Mouse (Mus musculus) MEL (cell line): ENCODE results near the gene Palb2. TPM values are rescaled to one million over a fixed set of nuclear protein-coding genes. Genes with fewer than 3 reads are reported as not detected.

Source experiments
- DNase-seq: peaks from one replicate; pipeline ENCODE4 v3.0.0; 2011; ENCODE audit warnings: low read depth, low spot score
- H3K27ac ChIP-seq: 2 replicates; pipeline ENCODE4 v1.5.1; 2012; ENCODE audit warnings: low read depth, mild to moderate bottlenecking, control low read depth, low read length, moderate library complexity; ENCODE audit not compliant: control insufficient read depth
- H3K27me3 ChIP-seq, 2 experiments: fragments of 150-350 bp in 1 of 2; sonication (generic) in 1 of 2; 2 replicates each; pipeline ENCODE4 v1.6.1; 2012; ENCODE audit warnings: low read length in 2 of 2, mild to moderate bottlenecking in 2 of 2, improper control_type of control experiment in 1 of 2, moderate library complexity in 1 of 2; ENCODE audit not compliant: insufficient read depth in 2 of 2, control insufficient read depth in 1 of 2
- H3K36me3 ChIP-seq, 2 experiments: 2 replicates each; pipeline ENCODE4 v1.6.1; 2012 to 2014; ENCODE audit warnings: low read length in 2 of 2, improper control_type of control experiment in 1 of 2, inconsistent platforms in 1 of 2, mild to moderate bottlenecking in 1 of 2; ENCODE audit not compliant: insufficient read depth in 2 of 2, control insufficient read depth in 1 of 2
- H3K4me1 ChIP-seq, 2 experiments: fragments of 150-350 bp in 1 of 2; sonication (generic) in 1 of 2; 2 replicates each; pipeline ENCODE4 v1.6.1; 2012; ENCODE audit warnings: low read length in 2 of 2, improper control_type of control experiment in 1 of 2, mild to moderate bottlenecking in 1 of 2; ENCODE audit not compliant: insufficient read depth in 2 of 2, control insufficient read depth in 1 of 2
- H3K4me3 ChIP-seq, 2 experiments: fragments of 150-350 bp in 1 of 2; sonication (generic) in 1 of 2; 2 replicates each; pipeline ENCODE4 v1.5.1; 2012; ENCODE audit warnings: low read depth in 2 of 2, low read length in 2 of 2, mild to moderate bottlenecking in 2 of 2, moderate library complexity in 2 of 2, control low read depth in 1 of 2, improper control_type of control experiment in 1 of 2; ENCODE audit not compliant: control insufficient read depth in 1 of 2, insufficient read depth in 1 of 2
- H3K79me2 ChIP-seq: 2 replicates; pipeline ENCODE4 v1.6.1; 2012; ENCODE audit warnings: mild to moderate bottlenecking, low read length, moderate library complexity; ENCODE audit not compliant: control insufficient read depth, poor library complexity, insufficient read depth
- H3K9ac ChIP-seq: 2 replicates; pipeline ENCODE4 v1.6.1; 2012; ENCODE audit warnings: low read depth, mild to moderate bottlenecking, control low read depth, low read length, moderate library complexity; ENCODE audit not compliant: control insufficient read depth, poor library complexity, severe bottlenecking
- H3K9me3 ChIP-seq: fragments of 150-350 bp; sonication (generic); replicated peaks from 2 replicates; pipeline ENCODE4 v1.6.1; 2012; ENCODE audit warnings: mild to moderate bottlenecking, low read length, improper control_type of control experiment, moderate library complexity; ENCODE audit not compliant: insufficient read depth
- CHD1 ChIP-seq: IDR thresholded peaks from 2 replicates; pipeline ENCODE4 v1.6.1; 2012; ENCODE audit warnings: low read depth, mild to moderate bottlenecking, inconsistent platforms, low read length, improper control_type of control experiment
- CTCF ChIP-seq, 3 experiments: IDR thresholded peaks in 2 of 3; conservative IDR thresholded peaks in 1 of 3; 2 replicates each; pipeline ENCODE4 v1.5.1; 2011 to 2012; ENCODE audit warnings: low read length in 3 of 3, low read depth in 2 of 3, mild to moderate bottlenecking in 2 of 3, improper control_type of control experiment in 1 of 3, inconsistent platforms in 1 of 3, mixed read lengths in 1 of 3, moderate library complexity in 1 of 3; ENCODE audit not compliant: control insufficient read depth in 1 of 3, insufficient read depth in 1 of 3, poor library complexity in 1 of 3, severe bottlenecking in 1 of 3
- E2F4 ChIP-seq: IDR thresholded peaks from 2 replicates; pipeline ENCODE4 v1.6.1; 2011; ENCODE audit warnings: low read depth, low read length, improper control_type of control experiment, borderline replicate concordance
- EP300 ChIP-seq, 2 experiments: IDR thresholded peaks; 2 replicates each; pipeline ENCODE4 v1.6.1; 2011; ENCODE audit warnings: improper control_type of control experiment in 2 of 2, low read length in 2 of 2, low read depth in 1 of 2, mild to moderate bottlenecking in 1 of 2
- ETS1 ChIP-seq: IDR thresholded peaks from 2 replicates; pipeline ENCODE4 v1.6.1; 2012; ENCODE audit warnings: low read depth, mild to moderate bottlenecking, inconsistent platforms, low read length, improper control_type of control experiment, moderate library complexity
- GABPA ChIP-seq: IDR thresholded peaks from 2 replicates; pipeline ENCODE4 v1.6.1; 2012; ENCODE audit warnings: low read depth, mild to moderate bottlenecking, inconsistent platforms, low read length, improper control_type of control experiment, moderate library complexity
- HCFC1 ChIP-seq: IDR thresholded peaks from 2 replicates; pipeline ENCODE4 v1.6.1; 2012; ENCODE audit warnings: low read depth, mild to moderate bottlenecking, inconsistent platforms, low read length, improper control_type of control experiment, moderate library complexity
- JUND ChIP-seq: IDR thresholded peaks from 2 replicates; pipeline ENCODE4 v1.6.1; 2011; ENCODE audit warnings: low read depth, mild to moderate bottlenecking, improper control_type of control experiment, low read length
- KAT2A ChIP-seq: conservative IDR thresholded peaks from 2 replicates; pipeline ENCODE4 v1.6.1; 2012; ENCODE audit warnings: low read depth, low read length, improper control_type of control experiment, inconsistent platforms
- MAX ChIP-seq: IDR thresholded peaks from 2 replicates; pipeline ENCODE4 v1.6.1; 2011; ENCODE audit warnings: low read length, improper control_type of control experiment
- MAZ ChIP-seq: IDR thresholded peaks from 2 replicates; pipeline ENCODE4 v1.6.1; 2012; ENCODE audit warnings: low read depth, mild to moderate bottlenecking, inconsistent platforms, low read length, improper control_type of control experiment
- MXI1 ChIP-seq: IDR thresholded peaks from 2 replicates; pipeline ENCODE4 v1.6.1; 2011; ENCODE audit warnings: mild to moderate bottlenecking, low read depth, low read length, improper control_type of control experiment
- MYC ChIP-seq: IDR thresholded peaks from 2 replicates; pipeline ENCODE4 v1.6.1; 2011; ENCODE audit warnings: low read depth, mild to moderate bottlenecking, low read length, improper control_type of control experiment, moderate library complexity
- NELFE ChIP-seq: IDR thresholded peaks from 2 replicates; pipeline ENCODE4 v1.6.1; 2011; ENCODE audit warnings: low read depth, low read length, improper control_type of control experiment
- NRF1 ChIP-seq: IDR thresholded peaks from 2 replicates; pipeline ENCODE4 v1.6.1; 2014; ENCODE audit warnings: low read depth, mild to moderate bottlenecking, inconsistent platforms, low read length, improper control_type of control experiment, moderate library complexity; ENCODE audit not compliant: poor library complexity, insufficient read depth, severe bottlenecking
- POLR2A ChIP-seq, 2 experiments: IDR thresholded peaks; 2 replicates each; pipeline ENCODE4 v1.6.1; 2011 to 2012; ENCODE audit warnings: low read length in 2 of 2, mild to moderate bottlenecking in 2 of 2, control low read depth in 1 of 2, improper control_type of control experiment in 1 of 2, low read depth in 1 of 2, moderate library complexity in 1 of 2; ENCODE audit not compliant: control insufficient read depth in 1 of 2, insufficient read depth in 1 of 2, poor library complexity in 1 of 2
- POLR2AphosphoS2 ChIP-seq: IDR thresholded peaks from 2 replicates; pipeline ENCODE4 v1.6.1; 2011; ENCODE audit warnings: low read length, improper control_type of control experiment
- POLR2AphosphoS5 ChIP-seq: IDR thresholded peaks from 2 replicates; pipeline ENCODE4 v1.6.1; 2012; ENCODE audit warnings: low read depth, borderline replicate concordance, mild to moderate bottlenecking, inconsistent platforms, low read length, moderate library complexity, mixed read lengths
- SIN3A ChIP-seq: IDR thresholded peaks from 2 replicates; pipeline ENCODE4 v1.6.1; 2012; ENCODE audit warnings: low read length, improper control_type of control experiment, inconsistent platforms
- SMC3 ChIP-seq: IDR thresholded peaks from 2 replicates; pipeline ENCODE4 v1.6.1; 2011; ENCODE audit warnings: low read depth, low read length, improper control_type of control experiment
- TBP ChIP-seq: IDR thresholded peaks from 2 replicates; pipeline ENCODE4 v1.8.0; 2011; ENCODE audit warnings: low read depth, low read length, improper control_type of control experiment
- TCF12 ChIP-seq: IDR thresholded peaks from 2 replicates; pipeline ENCODE4 v1.6.1; 2014; ENCODE audit warnings: low read depth, mild to moderate bottlenecking, inconsistent platforms, low read length, improper control_type of control experiment, moderate library complexity
- UBTF ChIP-seq: IDR thresholded peaks from 2 replicates; pipeline ENCODE4 v1.6.1; 2012; ENCODE audit warnings: low read depth, mild to moderate bottlenecking, inconsistent platforms, low read length, improper control_type of control experiment, moderate library complexity, borderline replicate concordance; ENCODE audit not compliant: insufficient read depth
- ZNF384 ChIP-seq: IDR thresholded peaks from 2 replicates; pipeline ENCODE4 v1.6.1; 2012; ENCODE audit warnings: low read depth, mild to moderate bottlenecking, inconsistent platforms, low read length, improper control_type of control experiment
- polyA plus RNA-seq, 2 experiments: library from polyadenylated mRNA; stranded (reverse) in 1 of 2; unstranded in 1 of 2; fragments of >175 nt in 1 of 2; fragments of >200 nt in 1 of 2; gene quantifications; 2 replicates each; pipeline versions ENCODE4 v1.2.1 to v1.2.4; 2012; ENCODE audit warnings: low replicate concordance in 2 of 2, low read depth in 1 of 2; ENCODE audit not compliant: insufficient read length in 2 of 2, insufficient read depth in 1 of 2, missing spikeins in 1 of 2
- total RNA-seq: library from RNA; depleted of rRNA; stranded (reverse); fragments of 300-350 nt; gene quantifications from 2 replicates; pipeline ENCODE4 v1.2.3, GENCODE M21; 2012

Palb2 gene
- total and polyA plus RNA-seq, 3 experiments = 17.7 to 20.8 TPM; not detected in 1

GRCm38 (mm10) chr7:122108206-122108605 lies 24.6 kb downstream of the Palb2 start:
- Histone ChIP-seq H3K9me3 (no peaks in the 10 kb centered on the region), H3K4me3 (no peak overlapping the region), H3K9ac (no peak overlapping the region), H3K36me3 (peaks cover 0 to 13% of the 10 kb centered on the region in 2 experiments; a peak in 3 of 4 replicates)
- DNase-seq = no peak
- TF ChIP-seq SMC3 (no peak), CHD1 (no peak), MAZ (no peak)
- TF ChIP-seq, all 39 proteins: peak for 0
- Histone ChIP-seq H3K27ac (no peak overlapping the region), H3K79me2 (no peaks in the 10 kb centered on the region), H3K4me1 (peaks cover under 1 to 4% of the 10 kb centered on the region in 2 experiments; a peak in 2 of 4 replicates), H3K27me3 (no peaks in the 10 kb centered on the region)

GRCm38 (mm10) chr7:122101747-122102244 lies 31.0 kb downstream of the Palb2 start, which contains the start of gene Ndufab1:
TSS of gene Ndufab1 (minus strand) at chr7:122101886.
- Histone ChIP-seq H3K9me3 (no peaks in the 10 kb centered on the region), H3K4me3 (peak within 1 kb of the TSS; percentile 82 to 88), H3K36me3 (peaks cover 10 to 17% of the 10 kb centered on the region in 2 experiments), H3K27ac (no peak within 1 kb of the TSS; the same call in 1 of the 2 replicates), H3K4me1 (peaks cover 6 to 22% of the 10 kb centered on the region in 2 experiments; a peak in 3 of 4 replicates), H3K9ac (peak within 1 kb of the TSS; percentile 78), H3K27me3 (no peaks in the 10 kb centered on the region), H3K79me2 (peaks cover 25% of the 10 kb centered on the region)
- TF ChIP-seq JUND (no peak), NRF1 (peak; percentile 64), NELFE (peak; percentile 72), TCF12 (0 out of 2 replicates have a peak, but pooled peaks have one; percentile 61), GABPA (peak; percentile 68; the same call in 1 of the 2 replicates), ETS1 (no peak), POLR2A (IDR thresholded peaks at IDR 0.05; ENCODE audit: control insufficient read depth in 1 of 2, insufficient read depth in 1 of 2, low read depth in 1 of 2, low read length in 2 of 2, poor library complexity in 1 of 2) (peak; percentile 62 to 83; a peak in 3 of 4 replicates), CTCF (IDR thresholded peaks at IDR 0.05 in 2 of 3, conservative IDR thresholded peaks at IDR 0.05 in 1 of 3; ENCODE audit: control insufficient read depth in 1 of 3, insufficient read depth in 1 of 3, low read depth in 2 of 3, low read length in 3 of 3, poor library complexity in 1 of 3, severe bottlenecking in 1 of 3) (peak; percentile 66 to 86 (median 82)), MAZ (0 out of 2 replicates have a peak, but pooled peaks have one; percentile 61), EP300 (IDR thresholded peaks at IDR 0.05; ENCODE audit: low read depth in 1 of 2, low read length in 2 of 2) (0 out of 4 replicates have a peak, but pooled peaks of 1 of the 2 experiments have one; percentile 6), HCFC1 (peak; percentile 88), UBTF (no peak), MAX (peak; percentile 71; the same call in 1 of the 2 replicates), SIN3A (peak; percentile 73), MYC (no peak), E2F4 (peak; percentile 49; the same call in 1 of the 2 replicates), MXI1 (peak; percentile 74), POLR2AphosphoS2 (peak; percentile 13; the same call in 1 of the 2 replicates), KAT2A (peak; percentile 71; the same call in 1 of the 2 replicates), TBP (peak; percentile 40; the same call in 1 of the 2 replicates), SMC3 (0 out of 2 replicates have a peak, but pooled peaks have one; percentile 5), POLR2AphosphoS5 (no peak), ZNF384 (no peak)
- peak; percentile 94 for DNase-seq
